Mouse (Mus musculus) ES-Bruce4 (cell line): Measurements from ENCODE around the gene Il13.

Experiments used
- CTCF ChIP-seq: IDR thresholded peaks from one replicate; pipeline ENCODE4 v1.8.1; 2011; ENCODE audit warnings: low read depth, low read length
- EP300 ChIP-seq: IDR thresholded peaks from 2 replicates; pipeline ENCODE4 v1.6.1; 2011; ENCODE audit warnings: low read depth, low read length; ENCODE audit not compliant: insufficient read depth

DNA sequence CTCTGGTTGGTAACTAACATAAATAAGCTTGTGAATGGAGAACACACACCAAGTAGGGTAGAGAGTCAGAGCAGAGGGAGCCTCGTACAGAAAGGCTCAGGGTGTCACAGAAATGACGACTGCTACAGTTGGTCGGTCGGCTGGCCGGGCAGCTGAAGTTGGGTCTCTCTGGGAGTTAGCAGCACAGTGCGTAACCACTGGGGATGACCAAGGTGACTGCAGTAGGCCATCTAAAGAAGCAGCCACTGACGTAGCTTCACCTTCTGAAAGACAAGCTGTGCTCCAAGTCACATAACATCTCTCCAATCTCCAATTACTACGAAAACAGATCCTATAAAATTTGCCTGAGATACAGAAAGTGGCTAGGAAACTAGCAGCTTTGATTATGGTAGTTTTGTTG lies 22.9 kb upstream of the Il13 start:
- TF ChIP-seq EP300 (no peak), CTCF (no peak)
